Mouse (Mus musculus) heart, postnatal 0 days (tissue): Measurements from ENCODE around the gene Nhlrc2.

Source experiments
- CTCF ChIP-seq: IDR thresholded peaks from 2 replicates; pipeline ENCODE4 v1.5.1; 2016; ENCODE audit warnings: antibody characterized with exemption, control low read depth, low read depth
- EP300 ChIP-seq: IDR thresholded peaks from 2 replicates; pipeline ENCODE4 v1.6.1; 2016; ENCODE audit warnings: antibody characterized with exemption, low read depth

DNA sequence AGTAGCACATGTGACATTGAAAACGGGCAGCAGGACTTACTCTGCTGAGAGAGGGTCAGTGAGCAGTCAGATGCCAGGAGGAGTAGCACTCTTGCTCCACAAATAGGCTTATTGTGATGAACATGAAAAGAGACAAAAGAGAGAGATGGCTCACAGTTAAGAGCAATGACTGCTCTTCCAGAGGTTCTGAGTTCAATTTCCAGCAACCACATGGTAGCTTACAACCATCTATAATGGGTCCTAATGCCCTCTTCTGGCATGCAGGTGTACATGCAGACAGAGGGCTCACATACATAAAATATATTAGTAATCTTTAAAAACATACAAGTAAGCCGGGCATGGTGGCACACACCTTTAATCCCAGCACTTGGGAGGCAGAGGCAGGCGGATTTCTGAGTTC lies 5.1 kb downstream of the Nhlrc2 start:
- TF ChIP-seq CTCF: no peak
- no peak for TF ChIP-seq EP300
